Mouse (Mus musculus) ES-CJ7 (cell line): ENCODE results near the gene Gstm6.
"Not testable (repeated sequence)": the region's sequence is repeated elsewhere in the genome, so short reads cannot be mapped to it uniquely, and the experiment has no call there.

ENCODE experiments used
- DNase-seq: peaks from one replicate; pipeline ENCODE4 v3.0.0; 2011; ENCODE audit warnings: low read depth, low spot score

Gene Gstm6

GRCm38 (mm10) chr3:107943239-107943990 lies at the start of gene Gstm6:
Gstm6 (minus strand) TSS chr3:107943749.
- DNase-seq: peak; percentile 80

GRCm38 (mm10) chr3:107986041-107986562 lies 42.6 kb upstream of the Gstm6 start, which contains the start of gene Gstm2:
Gstm2 (minus strand) TSS chr3:107986453.
- DNase-seq: peak; percentile 34

- not testable (repeated sequence) for DNase-seq
Measured at GRCm38 (mm10) chr3:107985141-107985540, 41.6 kb upstream of the Gstm6 start.

- no peak for DNase-seq
Measured at GRCm38 (mm10) chr3:107984471-107984870, 40.9 kb upstream of the Gstm6 start.

DNA sequence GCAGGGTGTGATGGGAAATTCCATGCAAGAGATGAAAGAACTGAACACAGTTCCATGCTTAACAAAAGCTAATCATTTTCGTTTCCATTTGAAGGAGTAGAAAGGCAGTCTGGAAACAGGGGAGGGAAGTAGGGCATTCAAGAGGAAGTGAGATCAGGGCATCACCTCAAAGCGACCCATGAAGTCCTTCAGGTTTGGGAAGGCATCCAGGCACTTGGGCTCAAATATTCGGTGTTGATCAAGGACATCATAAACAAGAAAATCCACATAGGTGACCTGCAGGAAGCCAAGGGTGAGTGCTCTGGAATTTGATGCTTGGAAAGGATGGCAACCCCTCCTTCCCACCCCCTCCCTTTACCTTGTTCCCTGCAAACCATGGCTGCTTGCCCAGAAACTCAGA lies 40.2 kb upstream of the Gstm6 start:
- DNase-seq: no peak

GRCm38 (mm10) chr3:107982726-107983125 lies 39.2 kb upstream of the Gstm6 start:
- DNase-seq: no peak

DNA sequence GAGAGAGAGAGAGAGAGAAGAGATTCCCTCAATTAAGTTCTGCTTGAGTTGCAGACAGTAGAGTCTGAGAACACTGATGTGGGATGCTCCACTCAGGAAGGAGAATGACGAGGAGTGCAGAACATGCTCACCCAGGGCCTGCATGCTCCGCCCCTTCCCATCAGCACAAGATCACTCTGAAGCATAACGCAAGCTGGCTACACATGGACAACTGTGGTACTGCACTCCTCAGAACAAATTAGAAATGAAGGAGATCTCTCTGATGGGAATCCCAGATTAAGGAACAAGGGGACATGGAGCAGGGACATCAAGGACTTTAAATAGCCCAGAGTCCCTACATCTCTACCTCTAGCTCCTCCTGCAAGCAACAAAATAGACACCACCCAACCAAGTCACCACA lies 37.7 kb upstream of the Gstm6 start:
- peak; percentile 30 for DNase-seq

DNA sequence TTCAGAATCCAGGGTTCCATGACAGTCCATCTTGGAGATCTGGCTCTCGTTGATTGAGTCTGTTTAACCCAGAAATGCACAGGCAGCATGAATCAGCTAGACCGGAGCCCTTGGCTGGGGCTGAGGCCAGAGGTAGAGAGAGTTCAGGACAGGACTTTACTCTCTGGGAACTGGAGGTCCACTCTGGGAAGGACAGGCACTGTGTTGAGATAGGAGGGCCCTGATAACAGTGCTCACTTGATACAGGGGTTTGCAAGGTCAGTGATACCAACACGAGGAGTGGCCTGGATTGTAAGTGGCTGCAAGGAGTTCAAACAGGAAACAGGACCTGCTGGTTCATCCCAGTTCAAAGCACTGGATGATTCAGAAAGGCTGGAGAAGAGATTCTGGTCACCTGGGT lies 34.1 kb upstream of the Gstm6 start:
- DNase-seq: no peak

GRCm38 (mm10) chr3:107974237-107974636 lies 30.7 kb upstream of the Gstm6 start:
- no peak for DNase-seq

DNA sequence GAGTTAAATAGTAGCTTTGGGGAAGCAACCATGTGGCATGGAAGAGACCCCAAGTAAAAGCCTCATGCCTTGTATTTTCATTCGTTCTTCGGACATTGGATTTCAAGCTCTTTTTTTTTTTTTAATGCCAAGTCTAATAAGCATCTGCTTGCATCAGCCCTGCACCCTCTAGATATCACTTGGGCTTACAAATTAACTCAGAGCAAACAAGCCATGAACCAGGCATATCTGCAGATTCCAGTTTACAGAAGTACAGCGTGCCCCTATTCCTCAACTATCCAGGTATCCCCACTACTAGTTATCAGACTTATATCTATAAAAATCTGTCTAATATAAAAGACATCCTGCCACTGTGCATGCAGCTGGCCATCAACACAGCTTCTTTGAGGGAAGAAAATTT lies 28.5 kb upstream of the Gstm6 start:
- no peak for DNase-seq

DNA sequence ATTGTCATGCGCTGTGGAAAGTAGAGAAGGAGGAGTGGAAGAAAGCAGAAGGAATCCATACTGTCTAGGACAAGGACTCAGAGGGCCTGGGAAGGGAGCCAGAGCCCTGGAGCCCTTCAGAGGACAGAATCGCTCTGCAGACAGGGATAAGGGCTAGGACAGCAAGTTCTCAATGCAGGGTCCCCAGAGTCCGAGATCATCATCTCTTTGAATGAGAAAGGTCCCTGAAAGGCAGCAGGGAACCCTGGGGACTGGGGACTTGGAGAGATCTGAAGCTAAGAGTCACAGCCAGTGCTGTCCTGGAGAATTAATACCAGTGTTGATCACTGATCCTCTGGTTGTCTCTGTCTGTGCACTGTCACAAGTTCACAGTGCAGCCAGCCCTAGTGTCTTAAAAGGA lies 27.6 kb upstream of the Gstm6 start:
- not testable (repeated sequence) for DNase-seq

GRCm38 (mm10) chr3:107968724-107969395 lies 25.3 kb upstream of the Gstm6 start, which contains the start of gene Gstm3:
Gstm3 (minus strand) TSS chr3:107969283.
- peak; percentile 41 for DNase-seq

GRCm38 (mm10) chr3:107966631-107967030 lies 23.1 kb upstream of the Gstm6 start:
- no peak for DNase-seq

GRCm38 (mm10) chr3:107965592-107965991 lies 22.0 kb upstream of the Gstm6 start:
- DNase-seq: peak; percentile 33

DNA sequence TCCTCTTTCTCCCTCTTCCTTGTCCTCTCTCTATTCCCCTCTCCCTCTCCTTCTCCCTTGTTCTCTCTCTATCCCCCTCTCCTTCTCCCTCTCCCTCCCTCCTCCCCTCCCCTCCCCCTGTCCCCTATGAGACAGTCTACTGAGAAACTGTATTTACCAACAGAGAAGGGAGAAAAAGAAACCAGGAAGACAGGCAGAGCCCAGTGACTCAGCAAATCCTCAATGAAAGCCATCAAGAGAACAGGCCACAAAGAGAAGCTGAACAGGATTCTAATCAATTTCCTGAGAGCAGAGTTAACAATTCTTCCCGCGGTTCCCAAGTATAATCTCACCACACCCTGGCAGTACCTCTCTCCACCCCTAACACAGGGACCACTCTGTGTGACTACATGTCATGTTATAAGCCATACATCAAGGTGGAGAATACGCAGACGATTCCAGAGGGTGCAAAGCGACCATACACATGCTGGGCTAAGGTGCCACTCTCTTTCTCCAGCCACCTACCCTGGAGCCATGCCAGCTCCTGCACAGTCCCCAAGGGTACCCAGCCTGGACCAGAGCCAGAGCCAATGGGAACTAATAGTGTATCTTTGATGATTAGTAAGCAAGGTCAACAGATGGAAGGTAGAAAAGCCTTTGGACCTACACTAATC lies 21.2 kb upstream of the Gstm6 start:
- no peak for DNase-seq

DNA sequence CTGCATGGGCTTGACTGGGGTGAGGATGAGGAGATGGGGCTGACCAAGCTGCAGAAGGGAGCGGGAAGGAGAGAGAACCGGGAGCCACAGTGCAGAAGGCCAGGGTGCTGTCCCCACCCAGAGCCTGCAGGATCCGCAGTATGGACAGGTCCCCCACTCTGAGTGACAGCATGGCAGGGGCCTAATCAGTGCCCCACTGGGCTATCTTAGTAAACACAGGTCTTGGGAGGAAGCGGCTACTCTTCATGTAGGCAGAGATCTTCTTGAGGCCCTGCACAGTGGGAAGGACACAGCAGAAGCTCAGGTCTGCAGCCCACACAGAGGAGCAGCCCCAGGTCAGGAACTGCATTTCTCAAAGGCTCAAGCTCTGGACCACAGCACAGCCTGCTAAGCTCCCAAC lies 20.5 kb upstream of the Gstm6 start:
- no peak for DNase-seq

DNA sequence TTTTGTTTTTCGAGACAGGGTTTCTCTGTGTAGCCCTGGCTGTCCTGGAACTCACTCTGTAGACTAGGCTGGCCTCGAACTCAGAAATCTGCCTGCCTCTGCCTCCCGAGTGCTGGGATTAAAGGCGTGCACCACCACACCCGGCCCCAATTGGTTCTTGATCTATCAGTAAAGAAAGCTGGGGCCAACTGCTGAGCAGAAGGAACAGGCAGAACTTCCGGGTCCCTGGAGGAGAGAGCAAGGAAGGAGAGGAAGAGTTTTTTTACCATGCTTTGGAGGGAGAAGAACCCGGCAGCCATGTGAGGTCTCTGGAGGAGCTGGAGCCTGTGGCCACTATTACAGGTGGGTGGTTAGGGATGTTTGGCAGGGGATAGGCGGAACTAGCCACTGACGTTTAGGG lies 11.7 kb upstream of the Gstm6 start:
- not testable (repeated sequence) for DNase-seq

- DNase-seq: no peak
Measured at GRCm38 (mm10) chr3:107953906-107954305, 10.4 kb upstream of the Gstm6 start.

- peak; percentile 79 for DNase-seq
Measured at GRCm38 (mm10) chr3:107953328-107953755, 9.8 kb upstream of the Gstm6 start.

DNA sequence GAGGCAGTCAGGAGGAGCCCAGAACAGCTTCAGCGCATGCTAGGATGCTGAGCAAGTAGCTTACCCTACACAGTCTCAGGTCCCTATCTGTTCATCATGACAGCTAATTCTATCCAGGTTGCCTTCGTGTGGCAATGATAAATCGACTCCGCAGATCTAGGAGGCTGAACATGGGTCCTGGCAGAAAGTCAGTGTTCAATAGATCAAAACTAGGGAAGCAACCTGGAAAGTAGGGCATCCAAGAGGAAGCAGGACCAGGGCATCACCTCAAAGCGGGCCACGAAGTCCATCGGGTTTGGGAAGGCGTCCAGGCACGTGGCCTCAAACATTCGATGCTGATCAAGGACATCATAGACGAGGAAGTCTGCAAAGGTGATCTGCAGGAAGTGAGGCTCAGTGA lies 7.0 kb upstream of the Gstm6 start:
- no peak for DNase-seq

DNA sequence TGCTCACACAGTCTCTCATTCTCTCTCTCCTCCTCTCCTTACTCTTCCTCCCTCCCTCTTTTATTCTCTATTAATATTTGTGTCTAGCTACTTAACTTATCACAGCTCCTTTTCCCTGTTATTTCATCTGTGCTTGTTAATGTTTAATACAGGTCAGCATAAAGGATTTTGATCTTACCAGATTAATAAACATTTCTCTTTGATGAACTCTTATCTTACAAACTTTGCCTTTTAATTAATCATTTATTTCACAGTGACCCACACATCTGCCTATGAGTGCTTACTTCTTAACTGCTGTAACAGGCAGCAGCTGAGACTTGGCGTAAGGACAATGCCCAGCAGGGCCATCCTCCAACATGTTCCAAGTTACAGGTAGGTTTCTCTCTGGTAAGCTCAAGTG lies 5.9 kb upstream of the Gstm6 start:
- DNase-seq: not testable (repeated sequence)

- no peak for DNase-seq
Measured at GRCm38 (mm10) chr3:107945729-107946128, 2.2 kb upstream of the Gstm6 start.
